Mouse (Mus musculus): ENCODE measurements around the gene Gm21992.

DNA sequence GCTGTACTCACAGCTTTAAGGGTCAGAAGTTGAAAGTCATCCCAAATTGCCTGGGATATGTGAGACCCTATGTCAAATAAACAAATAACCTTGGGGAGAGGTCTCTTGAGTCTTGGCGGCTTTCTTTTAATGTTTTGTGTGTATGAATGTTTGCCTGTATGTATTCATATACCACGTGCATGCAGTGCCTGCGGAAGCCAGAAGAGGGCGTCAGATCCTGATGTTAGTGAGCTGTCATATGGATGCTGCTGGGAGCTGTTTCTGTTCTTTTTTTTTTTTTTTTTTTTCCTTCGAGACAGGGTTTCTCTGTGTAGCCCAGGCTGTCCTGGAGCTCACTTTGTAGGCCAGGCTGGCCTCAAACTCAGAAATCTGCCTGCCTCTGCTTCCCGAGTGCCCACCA lies 1.6 kb upstream of the Gm21992 start:
- TF ChIP-seq CTCF (conservative IDR thresholded peaks at IDR 0.05; ENCODE audit: low read length), result peak; percentile 71
- no peak for TF ChIP-seq POU5F1 (IDR thresholded peaks at IDR 0.05; ENCODE audit: borderline replicate concordance, low read length)
- TF ChIP-seq NANOG (IDR thresholded peaks at IDR 0.05; ENCODE audit: borderline replicate concordance, low read length), result no peak
